ENCODE assay signal across 10 mouse cellular contexts in genomic region chr11:25855794-25856193, GRCm38 (mm10).
DNase-seq lines count a peak whose midpoint lies in the region; ATAC-seq and TF ChIP-seq lines count a peak whose summit lies in the region.
"Had no signal": no experiment of that assay in that cellular context is flagged by ENCODE, and none has a peak within 500 bp of the region (broad histone marks: within the 10 kb centered on the region; RNA-seq: fewer than 3 reads in every experiment).

No protein-coding gene starts in this region.

- no peaks in the 10 kb centered on the region for H3K9me3 ChIP-seq in forebrain, embryonic 11.5 days (ENCODE audit: control insufficient read depth, low read length)
- no peaks in the 10 kb centered on the region for H3K9me3 ChIP-seq in intestine, embryonic 14.5 days (ENCODE audit: control insufficient read depth, low read length)
- H3K9me3 ChIP-seq: heart, embryonic 15.5 days had no signal

- H3K4me1 ChIP-seq in forebrain, embryonic 11.5 days (replicated peaks; ENCODE audit: control insufficient read depth, insufficient read depth, low read length) = peaks cover 11% of the 10 kb centered on the region; the same call in 1 of the 2 replicates
- 0 out of 2 replicates have a peak, but pooled peaks cover 4% of the 10 kb centered on the region for H3K4me1 ChIP-seq in intestine, embryonic 14.5 days (replicated peaks; ENCODE audit: control insufficient read depth, insufficient read depth, low read length)
- H3K4me1 ChIP-seq in olfactory bulb, adult 2 months (ENCODE audit: control insufficient read depth, insufficient read depth, low read length) = peaks cover 7% of the 10 kb centered on the region; the same call in 1 of the 2 replicates
- H3K4me1 ChIP-seq: heart, embryonic 15.5 days had no signal

- 31% methylated on average over 9 of the region's 9 CpGs for WGBS in forebrain, embryonic 11.5 days
- WGBS in intestine, embryonic 14.5 days = 37% methylated on average over 9 of the region's 9 CpGs
- WGBS in olfactory bulb, adult 2 months = 18% methylated on average over 9 of the region's 9 CpGs

- no peak overlapping the region for H3K4me3 ChIP-seq in forebrain, embryonic 11.5 days (ENCODE audit: low read depth, low read length)
- no peak overlapping the region for H3K4me3 ChIP-seq in intestine, embryonic 14.5 days (ENCODE audit: low read depth, low read length)
- no peak overlapping the region for H3K4me3 ChIP-seq in olfactory bulb, adult 2 months (ENCODE audit: insufficient read depth, low read depth, low read length)
- H3K4me3 ChIP-seq: heart, embryonic 15.5 days had no signal

- no peak for TF ChIP-seq POLR2A in olfactory bulb, adult 2 months (IDR thresholded peaks at IDR 0.05; ENCODE audit: insufficient read depth, low read depth, low read length)

- H3K4me2 ChIP-seq in forebrain, embryonic 11.5 days (ENCODE audit: low read depth, low read length, severe bottlenecking) = peak overlapping the region; percentile 33
- peak overlapping the region; percentile 41 for H3K4me2 ChIP-seq in intestine, embryonic 14.5 days (ENCODE audit: low read length)
- H3K4me2 ChIP-seq: heart, embryonic 15.5 days had no signal

- DNase-seq in left cerebral cortex, postnatal 4 days = peak; percentile 6
- DNase-seq in left cerebral cortex, adult 18-20 months (ENCODE audit: low spot score in 2 of 2) = no peak
- DNase-seq in forebrain, embryonic 11.5 days (ENCODE audit: low spot score) = no peak
- DNase-seq in intestine, embryonic 14.5 days (ENCODE audit: low spot score) = peak; percentile 55
- DNase-seq in kidney, postnatal 14 days = no peak
- no peak for DNase-seq in adrenal gland, postnatal 10 days
- no peak for DNase-seq in testis, postnatal 10 days (ENCODE audit: low spot score)
- DNase-seq: kidney, postnatal 36 days had no signal

- no peaks in the 10 kb centered on the region for H3K36me3 ChIP-seq in forebrain, embryonic 11.5 days (ENCODE audit: control insufficient read depth, insufficient read depth, low read length)
- H3K36me3 ChIP-seq in intestine, embryonic 14.5 days (ENCODE audit: control insufficient read depth, insufficient read depth, low read length) = no peaks in the 10 kb centered on the region
- H3K36me3 ChIP-seq: heart, embryonic 15.5 days had no signal

- intact Hi-C loops in left cerebral cortex, postnatal 4 days (cut with DNase I) = loop anchor here (5.0 to 10.0 kb wide), 2 partner anchors 219 to 1778 kb away; partner anchors contain the start of genes A830031A19Rik and Bcl11a

- no peak for TF ChIP-seq CTCF in olfactory bulb, adult 2 months (IDR thresholded peaks at IDR 0.05; ENCODE audit: insufficient read depth, low read depth, low read length)

- H3K9ac ChIP-seq in forebrain, embryonic 11.5 days (ENCODE audit: low read length) = peak overlapping the region; percentile 16; the same call in 1 of the 2 replicates
- no peak overlapping the region for H3K9ac ChIP-seq in intestine, embryonic 14.5 days (ENCODE audit: low read length)
- H3K9ac ChIP-seq: heart, embryonic 15.5 days had no signal

- peak overlapping the region; percentile 10; the same call in 1 of the 2 replicates for H3K27ac ChIP-seq in forebrain, embryonic 11.5 days (ENCODE audit: low read depth, low read length)
- no peak overlapping the region for H3K27ac ChIP-seq in intestine, embryonic 14.5 days (ENCODE audit: low read depth)
- peak overlapping the region; percentile 96 for H3K27ac ChIP-seq in olfactory bulb, adult 2 months (ENCODE audit: insufficient read depth, low read depth, low read length)
- H3K27ac ChIP-seq: heart, embryonic 15.5 days had no signal

- H3K27me3 ChIP-seq in forebrain, embryonic 11.5 days (ENCODE audit: control insufficient read depth, insufficient read depth, low read length) = no peaks in the 10 kb centered on the region
- H3K27me3 ChIP-seq in intestine, embryonic 14.5 days (replicated peaks; ENCODE audit: control insufficient read depth, insufficient read depth, low read length) = no peaks in the 10 kb centered on the region
- H3K27me3 ChIP-seq: heart, embryonic 15.5 days had no signal

- ATAC-seq in forebrain, embryonic 11.5 days (replicated peaks; ENCODE audit: low FRiP score) = no peak
- no peak for ATAC-seq in intestine, embryonic 14.5 days (replicated peaks; ENCODE audit: low FRiP score, low TSS enrichment, low read depth)

Comparison
In these comparisons a context has a peak if more than half of its experiments do, and no peak if none do; other contexts are left out.
1. DNase-seq: peak in left cerebral cortex, postnatal 4 days (single experiment) and intestine, embryonic 14.5 days (single experiment); none in left cerebral cortex, adult 18-20 months (0 of 2), forebrain, embryonic 11.5 days (single experiment), kidney, postnatal 14 days (single experiment), adrenal gland, postnatal 10 days (single experiment) and testis, postnatal 10 days (single experiment).